ENCODE assay signal across 22 mouse cellular contexts in the genomic region with DNA sequence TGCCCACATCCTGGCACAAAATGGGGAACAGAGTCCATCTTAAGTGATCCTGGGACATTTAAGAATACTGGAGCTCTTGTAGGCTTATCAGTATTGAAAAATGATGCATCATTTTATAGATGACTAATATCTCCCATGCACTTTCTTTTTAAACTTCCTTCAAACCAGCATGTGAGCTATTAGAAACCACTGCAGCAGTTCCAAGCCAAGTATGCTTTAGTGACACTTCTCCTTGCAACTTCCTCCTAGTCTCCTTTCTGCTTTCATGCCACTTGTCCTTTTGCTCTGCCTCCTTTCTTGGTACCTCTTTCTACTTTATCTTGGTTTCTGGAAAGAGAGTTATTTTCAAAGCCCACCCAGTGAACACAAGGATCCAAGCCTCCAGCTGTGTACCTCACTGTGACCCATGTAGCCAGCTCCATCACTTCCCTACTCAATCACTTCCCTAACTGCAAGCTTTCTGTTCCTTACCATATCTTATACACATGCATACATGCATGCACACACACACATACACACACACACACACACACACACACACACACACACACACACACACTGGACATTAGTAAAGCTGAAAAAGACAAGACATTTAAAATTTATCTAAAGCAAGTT.
DNase-seq lines count a peak whose midpoint lies in the region; ATAC-seq and TF ChIP-seq lines count a peak whose summit lies in the region.
"Had no signal": no experiment of that assay in that cellular context is flagged by ENCODE, and none has a peak within 500 bp of the region (broad histone marks: within the 10 kb centered on the region; RNA-seq: fewer than 3 reads in every experiment).

No protein-coding gene starts in this region.

- 0 out of 2 replicates have a peak overlapping the region, but pooled peaks have one; percentile 29 for H3K27ac ChIP-seq in brown adipose tissue, adult 24 weeks (replicated peaks; ENCODE audit: low read depth, low read length)
- H3K27ac ChIP-seq in macrophage: peak overlapping the region; percentile 87
- no peak overlapping the region for H3K27ac ChIP-seq in stomach, postnatal 0 days (replicated peaks)
- no peak overlapping the region for H3K27ac ChIP-seq in forebrain, postnatal 0 days (ENCODE audit: low read depth, low read length)
- H3K27ac ChIP-seq: embryonic facial prominence, embryonic 15.5 days; forebrain, embryonic 10.5 days; heart, adult 2 months; heart, embryonic 13.5 days; hindbrain, embryonic 13.5 days; hindbrain, postnatal 0 days had no signal

- no peaks in the 10 kb centered on the region for H3K79me2 ChIP-seq in macrophage (ENCODE audit: inconsistent target)

- no peak for ATAC-seq in stomach, postnatal 0 days (ENCODE audit: low FRiP score, low TSS enrichment)
- no peak for ATAC-seq in forebrain, postnatal 0 days
- ATAC-seq: forebrain, embryonic 14.5 days; hindbrain, postnatal 0 days had no signal

- H3K4me1 ChIP-seq in brown adipose tissue, adult 24 weeks (ENCODE audit: control insufficient read depth, insufficient read depth, insufficient read length, low read length): peaks cover 2% of the 10 kb centered on the region; the same call in 1 of the 2 replicates
- H3K4me1 ChIP-seq in stomach, postnatal 0 days (replicated peaks; ENCODE audit: control insufficient read depth, insufficient read depth): no peaks in the 10 kb centered on the region
- no peaks in the 10 kb centered on the region for H3K4me1 ChIP-seq in forebrain, postnatal 0 days (ENCODE audit: insufficient read depth)
- H3K4me1 ChIP-seq: embryonic facial prominence, embryonic 15.5 days; hindbrain, embryonic 13.5 days had no signal

- H3K9ac ChIP-seq in stomach, postnatal 0 days (ENCODE audit: low read length): no peak overlapping the region
- no peak overlapping the region for H3K9ac ChIP-seq in forebrain, postnatal 0 days
- H3K9ac ChIP-seq: embryonic facial prominence, embryonic 15.5 days; heart, embryonic 13.5 days; hindbrain, embryonic 13.5 days had no signal

- TF ChIP-seq EP300 in stomach, postnatal 0 days (optimal IDR thresholded peaks at IDR 0.05): no peak

- no peaks in the 10 kb centered on the region for H3K36me3 ChIP-seq in macrophage (ENCODE audit: inconsistent target)
- no peaks in the 10 kb centered on the region for H3K36me3 ChIP-seq in stomach, postnatal 0 days (ENCODE audit: control insufficient read depth, insufficient read depth, low read length)
- H3K36me3 ChIP-seq in forebrain, postnatal 0 days (ENCODE audit: insufficient read depth): no peaks in the 10 kb centered on the region
- H3K36me3 ChIP-seq: embryonic facial prominence, embryonic 15.5 days; forebrain, embryonic 10.5 days; heart, embryonic 13.5 days; hindbrain, embryonic 13.5 days had no signal

- no peak overlapping the region for H3K4me3 ChIP-seq in brown adipose tissue, adult 24 weeks (ENCODE audit: insufficient read depth, low read depth, low read length)
- H3K4me3 ChIP-seq in macrophage (ENCODE audit: inconsistent target): no peak overlapping the region
- no peak overlapping the region for H3K4me3 ChIP-seq in stomach, postnatal 0 days (ENCODE audit: low read depth, low read length)
- H3K4me3 ChIP-seq in forebrain, postnatal 0 days (ENCODE audit: low read depth, low read length): no peak overlapping the region
- H3K4me3 ChIP-seq: embryonic facial prominence, embryonic 15.5 days; erythroblast, embryonic 14.5 days; forebrain, embryonic 10.5 days; heart, adult 2 months; heart, embryonic 13.5 days; hindbrain, embryonic 13.5 days had no signal

- no peaks in the 10 kb centered on the region for H3K9me3 ChIP-seq in stomach, postnatal 0 days (ENCODE audit: control insufficient read depth, low read length)
- no peaks in the 10 kb centered on the region for H3K9me3 ChIP-seq in forebrain, postnatal 0 days (ENCODE audit: low read length)
- H3K9me3 ChIP-seq: embryonic facial prominence, embryonic 15.5 days; forebrain, embryonic 10.5 days; heart, embryonic 13.5 days; hindbrain, embryonic 13.5 days had no signal

- no peak overlapping the region for H3K4me2 ChIP-seq in stomach, postnatal 0 days (replicated peaks; ENCODE audit: low read depth)
- no peak overlapping the region for H3K4me2 ChIP-seq in forebrain, postnatal 0 days (ENCODE audit: low read depth)
- H3K4me2 ChIP-seq: embryonic facial prominence, embryonic 15.5 days; heart, embryonic 13.5 days; hindbrain, embryonic 13.5 days had no signal

- DNase-seq in 416B (ENCODE audit: low read depth) (peak; percentile 65), A20 (ENCODE audit: low read depth, low spot score) (peak; percentile 39)
- no peak for DNase-seq in stomach, postnatal 0 days (ENCODE audit: low spot score)
- no peak for DNase-seq in lung, postnatal 36 days
- DNase-seq in forebrain, postnatal 0 days: no peak
- DNase-seq: adrenal gland, adult 2 months; cerebellum, adult 2 months; cerebellum, postnatal 10 days; embryo, embryonic 11 days; gastrocnemius, postnatal 36 days; heart, adult 2 months; heart, postnatal 4 days; kidney, adult 18-20 months had no signal

- no peak for TF ChIP-seq CTCF in stomach, postnatal 0 days (IDR thresholded peaks at IDR 0.05; ENCODE audit: low read depth)
- TF ChIP-seq CTCF in forebrain, postnatal 0 days (IDR thresholded peaks at IDR 0.05; ENCODE audit: low read depth): no peak

- H3K27me3 ChIP-seq in stomach, postnatal 0 days (ENCODE audit: control insufficient read depth, insufficient read depth, low read length): no peaks in the 10 kb centered on the region
- no peaks in the 10 kb centered on the region for H3K27me3 ChIP-seq in forebrain, postnatal 0 days (ENCODE audit: insufficient read depth, low read length)
- H3K27me3 ChIP-seq: embryonic facial prominence, embryonic 15.5 days; heart, embryonic 13.5 days; hindbrain, embryonic 13.5 days had no signal

Comparison
In these comparisons a context has a peak if more than half of its experiments do, and no peak if none do; other contexts are left out.
1. DNase-seq: peak in 416B (single experiment) and A20 (single experiment); none in stomach, postnatal 0 days (single experiment), lung, postnatal 36 days (single experiment) and forebrain, postnatal 0 days (single experiment).
2. H3K27ac ChIP-seq: peak in brown adipose tissue, adult 24 weeks (single experiment) and macrophage (single experiment); none in stomach, postnatal 0 days (single experiment) and forebrain, postnatal 0 days (single experiment).